Mouse (Mus musculus) 416B (cell line): Measurements from ENCODE around the gene Mfsd5.

Experiments
- DNase-seq: peaks from one replicate; pipeline ENCODE4 v3.0.0; 2011; ENCODE audit warnings: low read depth

Mfsd5 gene

DNA sequence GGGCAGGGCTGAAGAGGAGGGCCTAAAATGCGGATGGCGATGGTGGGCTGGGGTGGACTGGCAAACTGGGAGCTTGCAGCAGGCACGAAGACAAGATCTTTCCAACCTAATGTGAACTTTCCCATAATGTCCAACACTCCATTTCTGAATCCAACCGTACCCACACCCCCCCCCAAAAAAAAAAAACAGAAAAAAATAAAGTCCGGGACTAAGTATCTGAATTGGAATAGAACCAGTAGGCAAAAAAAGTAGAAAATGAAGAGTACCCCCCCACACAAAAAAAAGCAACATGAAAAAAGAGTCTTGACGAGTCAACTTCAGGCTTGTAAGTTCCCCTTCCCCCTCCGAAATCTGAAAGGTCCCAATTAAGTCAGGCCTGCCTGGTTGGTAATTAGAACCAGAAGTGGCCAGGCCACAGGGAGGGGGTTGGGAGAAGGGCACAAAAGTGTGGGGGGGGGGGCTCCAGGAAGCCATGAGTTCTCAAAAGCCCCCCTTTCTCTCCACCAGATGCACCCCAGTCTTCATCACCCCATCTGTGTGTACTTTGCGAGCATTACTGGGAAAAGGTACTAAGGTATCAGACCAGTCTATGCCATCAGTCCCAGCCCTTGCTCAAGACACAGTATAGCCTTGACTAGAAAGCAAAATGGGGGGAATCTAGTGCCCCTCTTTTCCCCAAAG, 31.0 kb upstream of the Mfsd5 start:
- DNase-seq = peak; percentile 29

DNA sequence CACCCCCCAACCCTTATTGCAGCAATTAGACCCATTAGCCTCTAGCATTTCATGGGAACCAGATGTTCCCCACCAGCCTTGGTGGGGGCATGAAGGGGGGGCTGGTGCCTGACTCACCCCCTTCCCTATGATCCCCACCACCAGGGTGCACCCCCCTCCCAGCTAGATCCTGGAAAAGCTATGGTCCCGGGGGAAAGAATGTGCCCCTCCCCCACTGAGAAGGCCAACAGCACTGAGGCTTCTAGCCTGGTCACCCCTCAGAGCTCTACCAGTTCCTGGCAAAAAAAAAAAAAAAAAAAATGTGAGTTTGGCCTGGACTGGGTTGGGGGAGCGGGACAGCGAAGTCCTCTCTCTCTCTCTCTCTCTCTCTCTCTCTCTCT, 30.5 kb upstream of the Mfsd5 start:
- DNase-seq = no peak

DNA sequence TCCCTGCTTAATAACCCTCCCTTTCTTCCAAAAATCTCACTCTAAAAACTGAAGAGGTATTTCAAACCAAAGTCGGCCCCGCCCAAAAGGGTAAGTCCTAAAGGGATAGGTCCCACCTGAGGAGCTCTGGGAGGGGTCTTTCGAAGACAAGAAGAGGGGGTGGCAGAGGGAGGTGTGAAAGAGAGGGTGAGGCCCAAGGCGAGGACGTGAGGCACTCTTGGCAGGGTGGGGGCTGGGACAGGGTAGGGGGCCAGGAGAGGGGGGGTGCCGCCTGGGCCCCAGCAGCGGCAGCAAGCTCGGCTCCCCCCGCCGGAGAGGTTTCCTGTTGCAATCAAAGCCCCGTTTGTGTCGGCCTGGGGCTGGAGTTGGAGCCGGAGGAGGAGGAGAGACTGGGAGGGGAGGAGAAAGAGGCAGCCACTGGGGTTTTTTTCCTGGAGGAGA, 30.0 kb upstream of the Mfsd5 start:
- no peak for DNase-seq

DNA sequence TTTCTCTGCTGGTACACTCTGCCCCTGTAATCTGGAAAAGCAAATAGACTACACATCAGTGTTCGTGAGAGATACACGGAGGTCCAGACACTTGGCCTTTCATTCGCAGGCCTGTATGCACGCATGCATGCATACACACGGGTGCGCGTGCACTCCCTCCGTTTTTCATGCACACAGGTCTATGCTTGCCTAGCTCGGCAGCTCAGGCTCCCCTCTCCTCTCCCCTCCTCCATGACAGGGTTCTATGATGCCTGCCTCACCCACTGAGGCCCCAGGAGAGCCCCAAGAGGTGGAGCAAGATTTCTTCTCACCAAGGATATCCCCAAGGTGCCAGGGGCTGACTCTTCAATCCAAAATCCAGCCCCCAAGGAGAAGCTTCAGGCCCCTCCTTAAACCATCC, 29.3 kb upstream of the Mfsd5 start:
- DNase-seq = no peak

DNA sequence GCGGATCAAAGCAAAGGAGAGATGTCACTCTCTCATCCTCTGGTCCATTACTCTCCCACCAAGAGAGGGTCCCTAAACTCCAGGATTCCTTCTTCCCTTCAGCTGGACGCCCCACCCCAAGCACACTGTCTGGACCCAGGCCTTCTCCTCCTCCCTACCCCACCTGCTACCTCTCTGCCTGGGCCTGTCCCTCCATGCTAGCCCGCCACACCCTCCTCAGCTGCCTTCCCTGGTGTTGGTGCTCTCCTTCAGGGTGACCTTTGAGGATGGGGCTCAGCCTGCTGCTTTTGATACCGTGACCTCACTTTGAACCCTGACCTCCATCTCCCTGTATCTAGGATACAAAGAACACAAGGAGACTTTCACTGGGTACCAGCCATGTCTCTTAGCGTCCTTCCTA, 28.7 kb upstream of the Mfsd5 start:
- DNase-seq = no peak

DNA sequence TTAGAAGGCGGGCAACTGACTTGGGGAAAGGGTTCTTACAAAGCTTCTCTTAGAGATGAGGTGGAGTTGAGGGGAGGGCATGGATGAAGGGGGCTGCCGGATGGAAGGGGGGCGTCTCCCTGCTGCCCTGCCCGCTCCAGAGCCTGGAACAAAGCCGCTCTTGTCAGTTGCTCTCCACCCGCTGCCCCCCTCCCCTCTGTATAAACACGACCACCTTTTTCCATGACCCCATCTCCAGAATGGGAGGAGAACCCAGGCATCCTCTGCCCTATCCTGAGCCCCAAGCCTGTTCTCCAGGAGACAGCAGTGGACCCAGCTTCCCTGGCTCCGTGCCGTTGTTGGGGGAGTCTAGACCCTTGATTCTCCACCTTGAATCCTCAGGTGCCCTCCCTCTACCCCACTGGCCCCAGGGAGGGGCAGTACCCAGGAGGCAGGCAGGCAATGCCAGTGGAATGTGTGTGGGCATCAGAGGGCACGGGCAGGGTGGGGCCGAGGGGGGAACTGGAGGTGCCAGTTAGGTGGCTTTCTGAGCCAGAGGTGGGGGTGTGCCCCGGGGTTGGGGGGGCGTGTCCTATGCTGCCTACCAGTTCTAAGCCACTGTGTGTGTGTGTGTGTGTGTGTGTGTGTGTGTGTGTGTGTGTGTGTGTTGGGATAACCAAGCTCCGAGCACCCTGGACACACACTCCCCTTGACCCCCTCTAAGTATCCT, 23.6 kb upstream of the Mfsd5 start:
- no peak for DNase-seq

DNA sequence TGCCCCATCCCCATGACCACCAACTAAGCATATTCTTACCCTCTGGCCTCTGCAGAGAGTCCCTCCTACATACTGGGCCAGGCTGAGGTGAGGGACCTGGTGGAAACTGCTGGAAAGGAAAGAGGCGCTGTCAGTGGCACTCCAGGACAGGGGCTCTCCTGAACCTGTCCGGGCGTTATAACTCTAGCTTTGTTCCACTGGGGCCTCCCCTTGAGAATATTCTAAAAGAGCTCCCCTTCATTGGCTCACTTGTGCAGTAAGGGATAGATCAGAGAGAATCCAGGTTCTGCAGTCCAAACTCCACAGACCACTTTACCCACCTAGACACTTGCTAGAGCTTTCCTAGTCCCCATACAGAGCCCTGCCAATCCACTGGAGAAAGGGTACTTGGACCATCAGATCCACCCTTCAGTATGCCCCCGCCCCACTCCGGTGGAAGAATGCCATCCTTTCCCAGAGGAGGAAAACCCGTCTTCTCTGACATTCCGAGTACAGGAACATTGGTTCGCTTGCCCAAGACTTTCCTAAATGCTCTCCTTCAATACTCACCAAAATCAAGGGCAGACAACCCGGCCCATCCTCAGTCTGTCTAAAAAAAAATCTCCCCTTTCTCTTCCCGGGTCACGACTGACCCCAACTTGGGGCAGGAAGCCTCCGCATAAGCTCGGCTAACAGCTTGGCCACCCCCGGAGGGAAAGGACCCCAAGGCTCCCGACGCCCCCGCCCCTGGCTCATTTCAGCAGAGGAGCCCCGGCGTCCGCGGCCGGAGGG, 22.6 kb upstream of the Mfsd5 start:
- DNase-seq = no peak

DNA sequence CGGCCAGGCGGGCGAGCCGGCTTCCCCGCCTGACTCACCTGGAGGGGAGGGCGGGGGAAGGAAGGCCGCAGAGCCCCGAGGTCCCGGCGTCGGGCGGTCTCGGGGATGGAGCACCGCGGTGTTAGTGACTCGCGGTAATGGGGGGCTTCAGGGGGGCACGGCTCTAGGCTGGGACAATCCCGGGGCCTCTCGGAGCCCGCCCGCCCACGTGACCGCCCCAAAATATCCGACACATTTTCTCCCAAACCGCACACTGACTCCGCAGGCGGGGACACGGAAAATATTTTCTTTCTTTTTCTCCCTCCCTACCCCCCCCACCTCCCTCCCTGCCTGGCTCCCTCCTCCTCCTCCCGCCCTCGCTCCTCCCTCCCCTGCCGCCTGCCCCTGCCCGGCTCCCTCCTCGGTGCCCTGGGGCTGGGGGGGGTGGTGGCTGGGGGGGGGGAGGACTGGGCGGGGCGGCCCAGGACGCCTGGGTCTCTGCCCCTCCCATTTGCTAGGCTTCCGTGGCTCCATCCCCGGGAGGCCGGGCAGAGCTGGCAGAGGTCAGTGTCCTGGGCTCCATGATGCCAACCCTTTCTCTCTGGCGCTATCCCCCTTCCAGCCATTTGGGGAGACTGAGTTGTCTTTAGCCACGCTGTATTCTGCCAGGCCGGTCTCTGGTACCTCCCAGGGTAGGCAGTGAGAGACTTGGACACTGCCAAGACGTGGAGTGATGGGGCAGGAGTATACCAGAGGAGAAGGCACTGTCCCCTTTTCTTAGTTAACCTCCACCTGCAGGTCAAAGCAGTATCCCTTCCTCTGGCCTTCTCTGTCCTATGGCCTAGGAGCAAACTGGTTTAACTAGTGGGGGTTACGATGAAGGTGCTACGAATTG, 21.8 kb upstream of the Mfsd5 start, which contains the start of gene Rarg:
Rarg (minus strand) TSS at position 316 of the 874 bp plus-strand sequence.
- peak; percentile 67 for DNase-seq

DNA sequence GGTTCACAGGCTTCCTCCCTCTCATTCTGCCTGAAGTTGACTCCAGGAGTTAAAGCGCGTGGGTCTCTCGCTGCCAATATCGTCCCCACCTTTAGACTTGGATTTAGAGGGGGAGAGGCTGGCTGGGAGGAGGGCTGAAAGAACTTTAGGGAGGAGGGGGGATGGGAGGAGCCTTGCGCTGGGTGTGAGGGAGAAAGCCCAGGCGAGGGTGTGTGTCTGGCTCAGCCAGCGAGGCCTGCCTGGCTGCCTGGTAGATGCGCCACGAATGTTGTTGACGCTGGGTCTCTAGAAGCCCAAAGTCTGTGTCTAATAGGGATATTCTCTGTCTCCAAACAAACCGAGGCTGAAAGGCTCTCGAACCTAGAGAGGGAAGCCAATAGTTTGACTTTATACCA, 21.2 kb upstream of the Mfsd5 start:
- DNase-seq = peak; percentile 14

DNA sequence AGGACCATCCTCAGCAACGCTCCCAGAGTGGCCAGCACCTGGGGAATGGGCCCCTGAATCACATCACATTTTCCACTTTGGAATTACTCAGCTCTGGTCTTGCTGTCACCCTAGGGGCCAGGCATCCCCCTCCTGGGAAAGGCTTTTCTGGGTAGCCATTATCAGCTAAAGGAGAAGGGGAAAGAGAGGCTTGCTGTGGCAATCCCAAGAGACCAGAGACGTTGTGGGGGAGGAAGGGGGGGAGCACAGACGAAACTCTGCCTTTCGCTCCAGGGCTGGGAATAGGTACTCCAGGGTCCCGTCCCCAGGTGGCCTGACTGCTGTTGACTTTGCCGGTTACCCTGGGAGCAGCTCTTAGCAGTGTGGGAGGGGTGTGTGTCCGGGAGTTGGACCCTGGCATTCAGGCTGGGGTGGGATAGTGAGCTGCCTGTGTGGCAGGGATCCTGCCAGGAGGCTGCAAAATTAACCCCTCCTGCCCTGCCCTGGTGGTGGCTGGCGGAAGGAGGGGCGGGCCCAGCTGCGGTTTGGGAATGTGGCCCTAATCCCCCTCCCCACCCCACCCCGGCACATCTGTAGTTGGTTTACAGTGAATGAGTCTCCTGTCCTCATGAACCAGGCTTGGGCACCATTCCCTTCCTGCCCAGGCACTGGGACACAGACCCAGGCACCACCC, 20.5 kb upstream of the Mfsd5 start:
- DNase-seq = no peak

DNA sequence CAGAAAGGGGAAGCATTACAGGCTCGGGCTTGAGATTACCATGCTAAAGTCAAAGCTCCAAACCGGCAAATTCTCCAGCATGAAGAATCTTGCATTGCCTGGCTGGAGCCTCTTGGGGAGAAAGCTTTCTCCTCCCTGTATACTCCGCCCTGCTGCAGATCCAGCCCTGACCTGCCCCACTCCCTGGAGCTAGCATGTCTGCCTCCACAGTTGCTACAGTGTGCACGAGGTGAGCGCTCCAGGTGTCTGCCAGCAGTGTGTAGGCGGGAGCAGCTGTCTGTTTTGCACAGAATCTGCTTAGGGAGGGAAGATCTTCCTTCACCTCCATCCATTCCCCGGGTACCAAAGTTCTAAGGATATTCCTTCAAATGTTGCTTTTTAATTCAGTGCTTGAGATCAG, 16.7 kb upstream of the Mfsd5 start:
- no peak for DNase-seq

DNA sequence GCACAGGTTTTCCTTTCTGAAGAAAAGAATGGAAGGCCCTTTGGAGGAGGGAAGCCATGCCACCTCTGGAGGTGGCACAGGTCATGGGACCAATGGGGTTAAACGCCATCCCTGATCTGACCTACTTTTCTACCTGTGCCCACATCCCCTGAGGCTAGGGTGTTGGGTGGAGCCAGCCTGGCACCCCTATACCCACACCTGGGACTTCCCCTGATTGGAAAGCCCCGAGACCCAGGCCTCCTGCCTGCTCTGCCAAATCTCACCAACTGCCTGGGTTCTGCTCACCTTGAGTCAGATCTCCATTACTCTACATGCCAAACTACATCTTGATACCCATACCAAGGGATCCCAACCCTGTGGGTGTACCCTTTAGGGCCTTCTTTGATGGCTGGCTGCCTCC, 16.2 kb upstream of the Mfsd5 start:
- DNase-seq = no peak

DNA sequence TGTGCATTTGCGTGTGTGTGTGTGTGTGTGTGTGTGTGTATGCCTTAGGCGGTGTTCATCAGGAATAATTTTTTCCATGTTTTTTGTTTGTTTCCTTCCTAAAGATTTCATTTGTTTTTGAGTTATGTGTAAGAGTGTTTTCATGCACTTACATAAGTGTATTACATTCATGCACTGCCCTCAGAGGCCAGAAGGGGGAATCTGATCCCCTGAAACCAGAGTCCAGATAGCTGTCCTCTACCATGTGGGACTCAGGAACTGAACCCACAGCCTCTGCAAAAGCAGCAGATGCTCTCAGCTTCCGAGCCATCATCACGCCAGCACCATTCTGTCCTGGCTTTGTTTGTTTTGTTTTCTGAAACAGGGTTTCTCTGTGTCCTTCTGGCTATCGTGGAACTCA, 13.7 kb upstream of the Mfsd5 start:
- peak; percentile 61 for DNase-seq

DNA sequence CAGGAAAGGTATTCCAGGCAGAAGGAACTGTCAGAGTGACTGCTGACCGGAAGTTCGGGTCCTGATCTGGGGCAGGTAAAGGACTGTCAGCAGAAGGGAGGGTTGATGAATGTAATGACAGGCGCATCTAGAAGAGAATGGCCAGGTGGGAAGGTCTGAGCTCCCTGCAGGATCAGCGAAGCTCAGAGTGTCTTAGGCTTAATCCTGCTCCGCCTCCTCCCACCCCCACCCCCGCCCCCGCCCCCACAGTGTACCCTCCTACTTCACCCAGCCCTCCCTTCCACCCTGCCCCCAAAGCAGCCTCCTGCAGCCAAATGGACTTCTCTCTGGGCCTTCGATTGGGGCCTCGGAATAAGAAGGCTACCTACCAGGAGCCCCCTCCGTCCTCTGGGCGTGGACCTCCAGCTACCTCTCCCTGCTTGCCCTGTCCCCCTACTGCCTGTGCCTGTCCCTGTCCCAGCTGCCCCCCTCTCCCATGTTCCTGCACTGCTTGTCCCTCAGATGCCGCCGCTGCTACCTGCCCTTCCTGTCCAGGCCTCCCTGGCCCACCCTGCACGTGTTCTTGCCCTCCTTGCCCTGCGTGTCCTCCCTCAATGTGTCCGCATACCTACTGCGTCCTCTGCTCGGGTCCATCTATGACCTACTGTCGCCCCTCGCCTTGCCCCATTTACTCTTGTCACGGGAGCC, 8.8 kb upstream of the Mfsd5 start, which contains the start of gene Gm9918:
Gm9918 (plus strand) TSS at position 290 of the 687 bp plus-strand sequence.
- no peak for DNase-seq

DNA sequence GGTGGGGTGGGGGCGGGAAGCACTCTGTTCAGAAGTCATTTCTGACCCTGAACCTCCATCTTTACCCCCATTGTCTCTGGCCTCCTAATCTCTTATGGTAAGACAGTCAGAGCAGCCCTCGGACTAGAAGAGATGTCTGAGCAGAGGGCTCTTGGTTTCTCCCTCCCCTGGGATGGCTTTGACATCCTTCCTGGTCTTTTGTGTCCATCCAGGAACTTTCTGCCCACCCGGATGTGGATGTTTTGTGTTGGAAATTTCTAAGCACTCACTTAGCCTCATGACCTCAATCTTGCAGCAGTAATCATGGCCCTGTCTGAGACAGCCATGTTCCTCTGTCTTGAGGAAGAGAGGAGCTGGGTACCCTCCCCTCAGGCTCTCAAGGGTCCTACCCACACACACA, 7.8 kb upstream of the Mfsd5 start:
- DNase-seq = no peak

DNA sequence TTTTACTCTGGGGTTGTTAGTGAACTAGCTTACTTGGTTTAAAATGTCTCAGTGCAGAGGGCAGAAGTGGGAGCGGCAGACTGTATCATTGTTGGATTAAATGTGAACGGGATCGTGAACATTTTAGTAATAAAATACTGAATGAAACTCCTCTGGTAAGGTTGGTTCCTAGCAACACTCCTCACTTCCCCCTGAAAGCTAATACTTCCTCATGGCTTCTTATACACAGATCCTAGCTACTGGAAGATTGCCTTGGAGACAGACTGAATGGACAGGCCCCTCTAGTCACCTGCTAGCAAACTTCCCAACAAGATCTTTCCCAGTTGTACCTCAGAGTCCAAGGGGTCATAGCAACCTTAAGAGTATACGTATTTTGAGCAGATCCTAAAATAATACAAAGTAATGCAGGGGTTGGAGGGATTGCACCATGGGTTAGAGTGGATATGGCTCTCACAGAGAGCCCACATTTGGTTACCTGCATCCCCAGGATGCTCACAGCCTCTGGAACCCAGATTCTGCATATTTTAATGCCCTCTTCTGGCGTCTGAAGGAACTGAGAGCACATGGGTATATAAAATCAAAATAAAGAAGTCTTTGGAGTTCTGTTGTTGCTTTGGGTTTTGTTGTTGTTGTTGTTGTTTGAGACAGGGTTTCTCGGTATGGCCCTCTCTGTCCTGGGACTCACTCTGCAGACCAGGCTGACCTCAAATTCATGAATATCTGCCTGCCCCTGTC, 5.1 kb upstream of the Mfsd5 start:
- peak; percentile 35 for DNase-seq

DNA sequence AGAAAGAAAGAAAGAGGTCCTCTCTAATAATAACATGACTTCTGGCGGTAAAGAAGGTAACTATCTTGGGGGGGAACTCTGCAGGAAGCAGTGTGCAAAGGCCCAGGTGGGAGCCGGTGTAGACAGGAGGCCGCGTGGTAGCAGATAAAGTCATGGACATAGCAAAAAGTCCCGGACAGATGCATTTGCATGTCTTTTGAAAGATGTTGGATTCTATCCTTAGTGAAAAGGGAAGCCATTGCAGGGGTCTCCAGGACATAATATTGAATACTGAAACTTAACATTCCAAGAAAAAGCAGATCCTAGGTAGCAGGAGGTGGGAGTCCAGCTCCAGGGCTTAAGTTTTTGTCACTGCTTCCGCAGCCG, 545 bp upstream of the Mfsd5 start:
- DNase-seq = no peak

DNA sequence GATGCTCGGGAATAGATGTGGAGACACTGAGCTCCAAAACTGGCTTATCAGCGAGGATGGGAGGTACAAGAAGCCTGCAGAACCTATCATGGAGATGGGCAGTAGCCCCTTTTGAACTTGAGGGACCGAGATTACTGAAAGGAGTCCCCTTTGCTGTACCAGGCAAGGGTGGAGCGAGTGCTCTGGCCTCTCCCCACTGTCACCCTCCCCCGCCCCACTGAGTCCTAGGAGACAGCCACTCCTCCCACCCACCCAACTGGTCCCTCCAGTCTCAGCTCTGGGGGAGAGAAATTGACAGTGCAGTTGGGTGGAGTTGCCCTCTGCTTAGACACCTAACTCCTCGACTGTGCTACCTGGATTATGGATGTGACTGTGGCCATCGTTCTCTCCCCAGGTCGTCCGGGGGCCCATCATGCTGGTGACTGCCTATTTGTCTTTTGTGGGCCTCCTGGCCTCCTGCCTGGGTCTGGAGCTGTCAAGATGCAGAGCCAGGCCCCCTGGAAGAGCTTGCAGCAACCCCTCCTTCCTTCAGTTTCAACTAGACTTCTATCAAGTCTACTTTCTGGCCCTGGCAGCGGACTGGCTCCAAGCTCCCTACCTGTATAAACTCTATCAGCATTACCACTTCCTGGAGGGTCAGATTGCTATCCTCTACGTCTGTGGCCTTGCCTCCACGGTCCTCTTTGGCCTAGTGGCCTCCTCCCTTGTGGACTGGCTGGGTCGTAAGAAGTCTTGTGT, 698 bp downstream of the Mfsd5 start:
- DNase-seq = no peak

DNA sequence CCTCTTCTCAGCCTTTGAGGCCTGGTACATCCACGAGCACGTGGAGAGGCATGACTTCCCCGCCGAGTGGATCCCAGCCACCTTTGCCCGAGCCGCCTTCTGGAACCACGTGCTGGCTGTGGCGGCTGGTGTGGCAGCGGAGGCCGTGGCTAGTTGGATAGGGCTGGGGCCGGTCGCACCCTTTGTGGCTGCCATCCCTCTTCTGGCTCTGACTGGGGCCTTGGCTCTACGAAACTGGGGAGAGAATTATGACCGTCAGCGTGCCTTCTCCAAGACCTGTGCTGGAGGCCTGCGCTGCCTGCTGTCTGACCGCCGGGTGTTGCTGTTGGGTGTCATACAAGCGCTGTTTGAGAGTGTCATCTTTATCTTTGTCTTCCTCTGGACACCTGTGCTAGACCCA, 1.4 kb downstream of the Mfsd5 start:
- DNase-seq = no peak
